Mouse (Mus musculus): ENCODE data around the gene Pmpca.

DNA sequence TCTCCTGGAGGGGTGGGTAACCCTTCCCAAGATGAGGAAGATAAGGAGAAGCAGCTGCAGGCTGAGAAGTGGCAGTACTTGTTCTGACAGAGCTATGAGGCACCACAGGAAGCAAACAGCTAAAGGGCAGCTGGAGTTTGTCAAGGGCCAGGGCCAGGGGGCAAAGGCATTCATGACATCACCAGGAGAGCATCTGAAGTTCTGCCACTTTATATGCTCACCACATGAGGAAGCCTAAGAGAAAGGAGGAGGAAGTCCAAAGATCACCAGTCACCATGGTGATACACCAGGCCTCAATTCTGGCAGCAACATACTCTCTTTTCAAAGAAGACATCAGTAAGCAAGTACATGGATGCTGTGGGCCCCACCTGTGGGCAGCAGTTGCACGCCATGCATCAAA, 33.9 kb downstream of the Pmpca start:
- no peak for TF ChIP-seq CTCF (IDR thresholded peaks at IDR 0.05; ENCODE audit: low read depth, low read length)
- no peak for TF ChIP-seq GATA1 (IDR thresholded peaks at IDR 0.05; ENCODE audit: borderline replicate concordance, low read length)
- TF ChIP-seq TAL1 (conservative IDR thresholded peaks at IDR 0.05; ENCODE audit: low read depth, low read length): no peak
- TF ChIP-seq POLR2AphosphoS5 (IDR thresholded peaks at IDR 0.05; ENCODE audit: insufficient replicate concordance, low read depth, low read length): no peak

Measured in G1E (cell line).